Mouse (Mus musculus): ENCODE measurements around the gene Cdkal1. TPM values are rescaled to one million over a fixed set of nuclear protein-coding genes. Genes with fewer than 3 reads are reported as not detected.

Gene Cdkal1
- polyA plus RNA-seq, 1 experiment, result 3.3 TPM

DNA sequence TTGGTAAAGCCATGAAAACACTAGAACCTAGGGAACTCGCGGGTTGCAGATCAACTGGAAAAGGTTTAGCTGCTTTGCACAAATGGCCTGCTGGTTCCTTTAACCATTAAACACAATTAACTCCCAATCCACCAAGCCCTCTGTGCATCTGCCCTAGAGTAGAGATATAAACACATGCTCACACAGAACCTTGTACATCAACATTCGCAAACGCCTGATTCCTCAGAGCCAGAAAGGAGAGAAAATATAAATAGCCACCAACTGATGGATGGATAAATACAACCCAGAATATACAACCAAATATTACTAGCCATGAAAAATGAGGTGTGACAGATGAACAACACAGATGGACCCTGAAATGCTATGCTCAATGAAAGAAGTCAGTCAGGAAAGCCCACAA, 70.6 kb downstream of the Cdkal1 start:
- no peak for TF ChIP-seq CTCF (IDR thresholded peaks at IDR 0.05; ENCODE audit: borderline replicate concordance, control insufficient read depth, extremely low read depth, insufficient read depth, low read length, poor library complexity)
- no peak for TF ChIP-seq POLR2A (IDR thresholded peaks at IDR 0.05; ENCODE audit: control insufficient read depth, extremely low read depth, insufficient read depth, low read length, poor library complexity)

DNA sequence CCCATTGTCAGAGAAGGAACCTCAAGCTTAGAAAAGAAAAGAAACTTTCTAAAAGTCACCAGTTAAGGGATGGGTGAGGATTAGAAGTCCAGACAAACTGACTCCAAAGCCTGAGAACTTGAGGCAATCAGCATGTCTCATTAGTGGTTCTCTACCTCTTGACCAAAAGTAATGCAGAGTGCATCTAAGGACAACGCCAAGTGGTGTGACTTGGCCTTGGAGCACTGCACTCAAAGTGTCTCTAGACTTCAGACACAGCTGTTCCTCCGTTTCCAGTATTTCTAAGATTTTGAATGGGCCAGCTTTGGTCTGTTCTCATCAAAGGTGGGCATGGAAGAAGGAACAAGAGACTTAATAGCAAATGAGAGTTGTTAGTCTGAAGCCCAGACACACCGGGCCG, 74.1 kb downstream of the Cdkal1 start:
- DNase-seq, result no peak
- no peak overlapping the region for H3K27ac ChIP-seq (ENCODE audit: control insufficient read depth, insufficient read depth, low read length)
- H3K36me3 ChIP-seq (ENCODE audit: control insufficient read depth, insufficient read depth, low read length), result no peaks in the 10 kb centered on the region
- 94% methylated on average over 4 of the region's 4 CpGs for WGBS
- H3K27me3 ChIP-seq (ENCODE audit: control insufficient read depth, insufficient read depth, low read length), result no peaks in the 10 kb centered on the region
- no peak overlapping the region for H3K4me3 ChIP-seq (ENCODE audit: control insufficient read depth, insufficient read depth, low read length)
- peaks cover 9% of the 10 kb centered on the region; the same call in 1 of the 2 replicates for H3K4me1 ChIP-seq (replicated peaks; ENCODE audit: control insufficient read depth, insufficient read depth, low read length)
- TF ChIP-seq POLR2A (IDR thresholded peaks at IDR 0.05; ENCODE audit: control insufficient read depth, extremely low read depth, insufficient read depth, low read length, poor library complexity) (no peak), CTCF (IDR thresholded peaks at IDR 0.05; ENCODE audit: borderline replicate concordance, control insufficient read depth, extremely low read depth, insufficient read depth, low read length, poor library complexity) (no peak)

More for the DNA sequence above, 70.6 kb downstream of the Cdkal1 start:
- Histone ChIP-seq H3K4me1 (replicated peaks; ENCODE audit: control insufficient read depth, insufficient read depth, low read length) (peaks cover 9% of the 10 kb centered on the region; the same call in 1 of the 2 replicates), H3K36me3 (ENCODE audit: control insufficient read depth, insufficient read depth, low read length) (no peaks in the 10 kb centered on the region), H3K27me3 (ENCODE audit: control insufficient read depth, insufficient read depth, low read length) (no peaks in the 10 kb centered on the region), H3K27ac (ENCODE audit: control insufficient read depth, insufficient read depth, low read length) (no peak overlapping the region), H3K4me3 (ENCODE audit: control insufficient read depth, insufficient read depth, low read length) (no peak overlapping the region)
- WGBS, result 98% methylated on average over 4 of the region's 4 CpGs
- no peak for DNase-seq

DNA sequence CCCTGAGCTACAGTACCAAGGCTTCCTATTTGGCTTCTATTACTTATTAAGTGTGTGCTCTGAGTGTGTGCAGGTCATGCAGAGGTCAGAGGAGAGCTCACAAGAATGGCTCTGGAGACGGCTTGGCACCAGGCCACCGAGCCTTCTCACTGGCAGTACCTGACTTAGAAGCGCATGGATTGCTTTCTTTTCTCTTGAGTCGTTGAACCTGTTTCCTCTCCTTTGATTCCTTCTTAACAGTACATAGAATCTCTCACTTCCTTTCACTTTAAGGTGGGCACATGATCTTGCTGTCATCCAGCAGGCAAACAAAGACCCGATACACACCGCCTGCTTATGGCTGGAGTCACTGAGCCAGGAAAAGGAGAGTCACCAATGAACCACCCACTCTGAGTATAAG, 74.8 kb downstream of the Cdkal1 start:
- no peaks in the 10 kb centered on the region for H3K36me3 ChIP-seq (ENCODE audit: control insufficient read depth, insufficient read depth, low read length)
- H3K4me3 ChIP-seq (ENCODE audit: control insufficient read depth, insufficient read depth, low read length), result no peak overlapping the region
- WGBS, result 7% methylated on average over 6 of the region's 6 CpGs
- no peak for TF ChIP-seq CTCF (IDR thresholded peaks at IDR 0.05; ENCODE audit: borderline replicate concordance, control insufficient read depth, extremely low read depth, insufficient read depth, low read length, poor library complexity)
- TF ChIP-seq POLR2A (IDR thresholded peaks at IDR 0.05; ENCODE audit: control insufficient read depth, extremely low read depth, insufficient read depth, low read length, poor library complexity), result no peak
- peak; percentile 2 for DNase-seq
- no peak overlapping the region for H3K27ac ChIP-seq (ENCODE audit: control insufficient read depth, insufficient read depth, low read length)
- no peaks in the 10 kb centered on the region for H3K27me3 ChIP-seq (ENCODE audit: control insufficient read depth, insufficient read depth, low read length)
- H3K4me1 ChIP-seq (replicated peaks; ENCODE audit: control insufficient read depth, insufficient read depth, low read length), result peaks cover 9% of the 10 kb centered on the region; the same call in 1 of the 2 replicates

DNA sequence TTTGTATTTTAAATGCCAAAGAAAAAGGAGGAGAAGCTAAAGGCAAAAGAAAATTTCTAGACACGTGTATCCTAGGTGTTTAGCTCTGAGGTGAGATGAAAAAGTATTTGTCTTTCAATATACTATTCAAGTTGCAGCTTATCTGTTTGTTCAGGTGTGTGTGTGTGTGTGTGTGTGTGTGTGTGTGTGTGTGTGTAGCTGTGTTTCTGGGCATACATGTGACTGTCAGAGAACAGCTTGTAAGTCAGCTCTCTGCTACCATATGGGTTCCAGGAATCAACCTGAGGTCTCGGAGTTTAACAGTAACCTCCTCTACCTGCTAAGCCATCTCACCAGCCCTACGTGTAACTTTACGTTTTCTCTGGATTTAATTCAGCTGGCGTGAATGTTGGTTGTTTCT, 76.0 kb downstream of the Cdkal1 start:
- Histone ChIP-seq H3K4me3 (ENCODE audit: control insufficient read depth, insufficient read depth, low read length) (no peak overlapping the region), H3K36me3 (ENCODE audit: control insufficient read depth, insufficient read depth, low read length) (no peaks in the 10 kb centered on the region), H3K4me1 (replicated peaks; ENCODE audit: control insufficient read depth, insufficient read depth, low read length) (peaks cover 9% of the 10 kb centered on the region; the same call in 1 of the 2 replicates), H3K27me3 (ENCODE audit: control insufficient read depth, insufficient read depth, low read length) (no peaks in the 10 kb centered on the region), H3K27ac (ENCODE audit: control insufficient read depth, insufficient read depth, low read length) (no peak overlapping the region)
- no peak for DNase-seq
- 97% methylated on average over 5 of the region's 5 CpGs for WGBS
- TF ChIP-seq CTCF (IDR thresholded peaks at IDR 0.05; ENCODE audit: borderline replicate concordance, control insufficient read depth, extremely low read depth, insufficient read depth, low read length, poor library complexity) (no peak), POLR2A (IDR thresholded peaks at IDR 0.05; ENCODE audit: control insufficient read depth, extremely low read depth, insufficient read depth, low read length, poor library complexity) (no peak)

DNA sequence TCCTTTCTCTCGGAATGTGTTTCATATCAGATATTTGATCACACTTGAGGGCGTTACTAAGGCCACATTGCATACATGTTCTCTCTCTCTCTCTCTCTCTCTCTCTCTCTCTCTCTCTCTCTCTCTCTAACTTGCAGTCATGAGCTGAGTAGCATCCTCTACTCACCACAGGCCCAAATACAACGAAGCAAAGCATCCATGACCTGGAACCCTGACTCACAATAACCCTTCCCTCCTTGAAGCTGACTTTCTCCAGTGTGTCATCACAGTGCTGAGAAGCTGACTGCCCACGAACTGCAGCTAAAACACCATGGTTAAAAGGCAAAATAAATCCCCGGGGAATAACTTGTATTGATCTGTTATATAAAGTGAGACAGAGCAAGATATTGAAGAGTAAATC, 76.4 kb downstream of the Cdkal1 start:
- Histone ChIP-seq H3K27me3 (ENCODE audit: control insufficient read depth, insufficient read depth, low read length) (no peaks in the 10 kb centered on the region), H3K4me3 (ENCODE audit: control insufficient read depth, insufficient read depth, low read length) (no peak overlapping the region), H3K27ac (ENCODE audit: control insufficient read depth, insufficient read depth, low read length) (no peak overlapping the region), H3K4me1 (replicated peaks; ENCODE audit: control insufficient read depth, insufficient read depth, low read length) (peaks cover 9% of the 10 kb centered on the region; the same call in 1 of the 2 replicates), H3K36me3 (ENCODE audit: control insufficient read depth, insufficient read depth, low read length) (no peaks in the 10 kb centered on the region)
- DNase-seq, result no peak
- no peak for TF ChIP-seq CTCF (IDR thresholded peaks at IDR 0.05; ENCODE audit: borderline replicate concordance, control insufficient read depth, extremely low read depth, insufficient read depth, low read length, poor library complexity)
- no peak for TF ChIP-seq POLR2A (IDR thresholded peaks at IDR 0.05; ENCODE audit: control insufficient read depth, extremely low read depth, insufficient read depth, low read length, poor library complexity)
- WGBS, result 92% methylated on average over 5 of the region's 5 CpGs

DNA sequence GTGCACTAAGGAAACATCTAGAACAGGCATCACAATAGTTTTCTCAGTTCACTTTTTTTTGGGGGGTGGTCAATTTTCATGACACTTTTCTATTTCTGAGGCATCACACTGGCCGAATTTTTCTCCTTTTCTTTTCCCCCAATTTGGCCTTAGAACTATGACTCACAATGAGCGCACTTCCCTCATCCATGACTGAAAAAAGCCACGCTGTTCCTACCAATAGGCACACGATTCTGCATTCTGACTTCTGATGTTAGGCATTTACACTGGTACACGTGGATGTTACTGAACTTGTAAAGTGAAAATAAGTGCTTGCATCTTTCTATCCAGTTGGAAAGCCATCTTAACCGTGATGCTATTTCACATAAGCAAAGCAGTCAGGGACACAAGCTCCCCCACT, 77.3 kb downstream of the Cdkal1 start:
- Histone ChIP-seq H3K27me3 (ENCODE audit: control insufficient read depth, insufficient read depth, low read length) (no peaks in the 10 kb centered on the region), H3K4me3 (ENCODE audit: control insufficient read depth, insufficient read depth, low read length) (no peak overlapping the region), H3K4me1 (replicated peaks; ENCODE audit: control insufficient read depth, insufficient read depth, low read length) (peaks cover 9% of the 10 kb centered on the region; the same call in 1 of the 2 replicates), H3K36me3 (ENCODE audit: control insufficient read depth, insufficient read depth, low read length) (no peaks in the 10 kb centered on the region), H3K27ac (ENCODE audit: control insufficient read depth, insufficient read depth, low read length) (no peak overlapping the region)
- no peak for DNase-seq
- WGBS, result 93% methylated on average over 6 of the region's 6 CpGs
- TF ChIP-seq CTCF (IDR thresholded peaks at IDR 0.05; ENCODE audit: borderline replicate concordance, control insufficient read depth, extremely low read depth, insufficient read depth, low read length, poor library complexity) (no peak), POLR2A (IDR thresholded peaks at IDR 0.05; ENCODE audit: control insufficient read depth, extremely low read depth, insufficient read depth, low read length, poor library complexity) (no peak)

DNA sequence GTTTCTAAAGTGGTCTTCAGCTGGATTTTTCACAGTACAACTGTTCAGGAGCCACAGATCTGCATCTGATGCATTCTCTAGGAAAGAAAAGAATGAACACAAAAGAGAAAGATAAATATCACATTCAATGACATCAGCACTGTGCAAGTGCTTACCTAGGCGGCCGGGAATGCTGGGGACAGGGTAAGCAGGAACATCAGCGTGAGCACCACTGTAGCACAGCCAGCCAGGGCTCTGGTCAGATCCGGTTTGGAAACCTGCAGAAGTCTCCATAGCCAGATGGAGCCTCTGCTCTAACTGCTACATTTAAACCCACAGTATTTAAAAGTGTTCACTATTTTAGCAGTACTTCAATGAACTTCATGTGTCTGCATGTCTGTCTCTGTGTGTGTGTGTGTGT, 78.2 kb downstream of the Cdkal1 start:
- 97% methylated on average over 4 of the region's 4 CpGs for WGBS
- no peaks in the 10 kb centered on the region for H3K27me3 ChIP-seq (ENCODE audit: control insufficient read depth, insufficient read depth, low read length)
- no peak for DNase-seq
- H3K4me3 ChIP-seq (ENCODE audit: control insufficient read depth, insufficient read depth, low read length), result no peak overlapping the region
- TF ChIP-seq POLR2A (IDR thresholded peaks at IDR 0.05; ENCODE audit: control insufficient read depth, extremely low read depth, insufficient read depth, low read length, poor library complexity), result no peak
- TF ChIP-seq CTCF (IDR thresholded peaks at IDR 0.05; ENCODE audit: borderline replicate concordance, control insufficient read depth, extremely low read depth, insufficient read depth, low read length, poor library complexity), result no peak
- H3K27ac ChIP-seq (ENCODE audit: control insufficient read depth, insufficient read depth, low read length), result no peak overlapping the region
- peaks cover 9% of the 10 kb centered on the region; the same call in 1 of the 2 replicates for H3K4me1 ChIP-seq (replicated peaks; ENCODE audit: control insufficient read depth, insufficient read depth, low read length)
- no peaks in the 10 kb centered on the region for H3K36me3 ChIP-seq (ENCODE audit: control insufficient read depth, insufficient read depth, low read length)

Data from thymus, adult 2 months (tissue).